Mouse (Mus musculus) hindbrain, embryonic 16.5 days (tissue): ENCODE results near the gene Vcl. TPM values are rescaled to one million over a fixed set of nuclear protein-coding genes. Genes with fewer than 3 reads are reported as not detected.

Experiments used
- ATAC-seq: fragments of 200-750 bp; cut with Nextera tagmentation; 2 replicates; pipeline ENCODE4 v1.8.0; 2017; ENCODE audit warnings: moderate TSS enrichment, moderate library complexity
- H3K27ac ChIP-seq: fragments of 300-500 bp; sonication (generic); 2 replicates; pipeline ENCODE4 v1.5.1; 2014; ENCODE audit warnings: low read depth, mild to moderate bottlenecking, control low read depth, low read length, moderate library complexity
- H3K27me3 ChIP-seq: fragments of 300-500 bp; sonication (generic); replicated peaks from 2 replicates; pipeline ENCODE4 v1.6.1; 2014; ENCODE audit warnings: low read length; ENCODE audit not compliant: control insufficient read depth, insufficient read depth
- H3K36me3 ChIP-seq: fragments of 300-500 bp; sonication (generic); 2 replicates; pipeline ENCODE4 v1.6.1; 2014; ENCODE audit warnings: mild to moderate bottlenecking, low read length, moderate library complexity, mixed read lengths; ENCODE audit not compliant: control insufficient read depth, insufficient read depth
- H3K4me1 ChIP-seq: fragments of 300-500 bp; sonication (generic); 2 replicates; pipeline ENCODE4 v1.6.1; 2014; ENCODE audit warnings: low read depth, low read length; ENCODE audit not compliant: control insufficient read depth, insufficient read depth
- H3K4me2 ChIP-seq: fragments of 300-500 bp; sonication (generic); 2 replicates; pipeline ENCODE4 v1.6.1; 2014; ENCODE audit warnings: mild to moderate bottlenecking, low read length, control low read depth, moderate library complexity
- H3K4me3 ChIP-seq: fragments of 300-500 bp; sonication (generic); 2 replicates; pipeline ENCODE4 v1.5.1; 2014; ENCODE audit warnings: mild to moderate bottlenecking, low read length, control low read depth, moderate library complexity
- H3K9ac ChIP-seq: fragments of 300-500 bp; sonication (generic); 2 replicates; pipeline ENCODE4 v1.6.1; 2014; ENCODE audit warnings: low read depth, mild to moderate bottlenecking, control low read depth, low read length, moderate library complexity
- H3K9me3 ChIP-seq: fragments of 300-500 bp; sonication (generic); 2 replicates; pipeline ENCODE4 v1.6.1; 2014; ENCODE audit warnings: mild to moderate bottlenecking, low read length, moderate library complexity; ENCODE audit not compliant: control insufficient read depth
- whole genome bisulfite sequencing: fragments of 180-500 bp; shearing (Covaris S2); extraction: QIAGEN DNeasy Blood & Tissue Kit; methylation state at CpG from one replicate; pipeline ENCODE4 v1.1.7; 2014; 5-methylcytosine and 5-hydroxymethylcytosine counted together
- polyA plus RNA-seq: library from polyadenylated mRNA; unstranded; fragments of >200 nt; fragmentation: Nextera tagmentation; extraction: Ambion mirVana; gene quantifications from 2 replicates; pipeline ENCODE4 v1.2.1, GENCODE M21; 2015

The Vcl gene
- polyA plus RNA-seq, 1 experiment from 2014 or later = 14.8 TPM

DNA sequence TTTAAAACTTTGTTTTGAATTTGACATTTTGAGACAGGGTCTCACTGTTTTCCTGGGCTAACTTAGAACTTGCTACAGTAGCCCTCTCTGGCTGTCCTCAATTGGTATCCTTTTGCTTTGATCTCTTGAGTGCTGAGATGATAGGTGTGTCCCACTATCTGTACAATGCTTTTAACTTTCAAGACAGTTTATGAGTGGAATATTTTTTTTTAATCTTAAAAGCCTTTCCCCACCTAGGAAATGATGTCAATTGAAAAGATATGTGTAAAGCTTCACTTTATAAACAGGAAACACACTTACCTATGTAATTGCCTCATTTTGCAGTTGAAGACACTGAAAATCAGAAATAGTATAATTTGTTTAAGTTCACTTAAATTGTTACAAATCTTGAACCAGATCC, 149.3 kb downstream of the Vcl start:
- Histone ChIP-seq H3K9me3 (no peaks in the 10 kb centered on the region), H3K4me3 (no peak overlapping the region), H3K4me1 (peaks cover 9% of the 10 kb centered on the region), H3K9ac (no peak overlapping the region), H3K36me3 (no peaks in the 10 kb centered on the region), H3K4me2 (no peak overlapping the region), H3K27ac (no peak overlapping the region), H3K27me3 (no peaks in the 10 kb centered on the region)
- ATAC-seq = no peak

DNA sequence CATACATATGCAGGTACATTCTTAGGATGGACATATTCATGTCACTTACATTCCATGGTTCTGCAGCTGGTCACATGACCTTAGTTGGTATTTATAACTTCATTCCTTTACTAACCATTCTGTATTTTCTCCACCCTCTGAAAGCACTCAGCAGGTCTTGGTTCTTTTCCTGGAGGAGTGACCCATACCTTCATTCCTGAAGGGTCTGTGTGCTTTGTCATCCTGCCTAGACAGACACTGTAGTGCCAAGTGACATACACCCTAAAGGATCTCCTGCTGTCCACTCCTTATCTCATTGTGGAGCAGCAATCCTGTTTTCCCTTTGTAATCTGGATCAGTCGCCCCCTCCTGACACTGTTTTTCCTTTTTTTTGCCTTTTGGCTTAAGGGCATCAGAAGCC, 153.6 kb downstream of the Vcl start:
- ATAC-seq = no peak
- Histone ChIP-seq H3K4me1 (no peaks in the 10 kb centered on the region), H3K27me3 (no peaks in the 10 kb centered on the region), H3K9ac (no peak overlapping the region), H3K4me3 (no peak overlapping the region), H3K27ac (no peak overlapping the region), H3K9me3 (no peaks in the 10 kb centered on the region), H3K36me3 (no peaks in the 10 kb centered on the region), H3K4me2 (no peak overlapping the region)
- WGBS = 66% methylated on average over 1 of the region's 1 CpGs

Other genes with a start within 250 kb of the Vcl start
- 29.1 and 30.1 TPM in 2 replicates for gene Fut11, start 234.4 kb upstream of the Vcl start, polyA plus RNA-seq
- gene Chchd1, start 226.4 kb upstream of the Vcl start, polyA plus RNA-seq = 148 and 163 TPM in 2 replicates
- 36.1 and 42.2 TPM in 2 replicates for gene Zswim8, start 221.8 kb upstream of the Vcl start, polyA plus RNA-seq
- gene Ndst2, start 194.8 kb upstream of the Vcl start, polyA plus RNA-seq = 16.7 and 20.8 TPM in 2 replicates
- 214 and 241 TPM in 2 replicates for gene Camk2g, start 135.3 kb upstream of the Vcl start, polyA plus RNA-seq
- 0.17 and 0.56 TPM in 2 replicates for gene Plau, start 92.7 kb upstream of the Vcl start, polyA plus RNA-seq
- 76.1 and 76.4 TPM in 2 replicates for gene Ap3m1, start 123.1 kb downstream of the Vcl start, polyA plus RNA-seq
- 41.4 and 45.9 TPM in 2 replicates for gene Adk, start 123.2 kb downstream of the Vcl start, polyA plus RNA-seq